Mouse (Mus musculus): Measurements from ENCODE around the gene Pcyt1b. TPM values are rescaled to one million over a fixed set of nuclear protein-coding genes. Genes with fewer than 3 reads are reported as not detected.

Gene Pcyt1b
- polyA plus RNA-seq, 1 experiment from 2014 or later, result 1.6 TPM

- Histone ChIP-seq H3K4me2 (peak overlapping the region; percentile 64), H3K27me3 (peaks cover 25% of the 10 kb centered on the region), H3K4me1 (no peaks in the 10 kb centered on the region), H3K9me3 (replicated peaks) (no peaks in the 10 kb centered on the region), H3K27ac (no peak overlapping the region), H3K4me3 (replicated peaks) (peak overlapping the region; percentile 37), H3K36me3 (no peaks in the 10 kb centered on the region), H3K9ac (no peak overlapping the region)
- peak; percentile 100 for ATAC-seq (replicated peaks; ENCODE audit: low FRiP score)
- WGBS, result 16% methylated on average over 19 of the region's 19 CpGs
These were observed 20.5 kb downstream of the Pcyt1b start for GRCm38 (mm10) chrX:93674836-93675795.

- no peaks in the 10 kb centered on the region for H3K36me3 ChIP-seq
- no peak overlapping the region; the same call in 1 of the 2 replicates for H3K4me3 ChIP-seq (replicated peaks)
- H3K4me2 ChIP-seq, result peak overlapping the region; percentile 64
- no peak overlapping the region for H3K9ac ChIP-seq
- no peaks in the 10 kb centered on the region for H3K4me1 ChIP-seq
- WGBS, result 70% methylated on average over 2 of the region's 2 CpGs
- no peak overlapping the region for H3K27ac ChIP-seq
- no peak for ATAC-seq (replicated peaks; ENCODE audit: low FRiP score)
- no peaks in the 10 kb centered on the region for H3K9me3 ChIP-seq (replicated peaks)
- peaks cover 25% of the 10 kb centered on the region; the same call in 1 of the 2 replicates for H3K27me3 ChIP-seq
These were observed 21.6 kb downstream of the Pcyt1b start for GRCm38 (mm10) chrX:93676228-93676627.

- no peak for ATAC-seq (replicated peaks; ENCODE audit: low FRiP score)
- 77% methylated on average over 6 of the region's 6 CpGs for WGBS
- no peaks in the 10 kb centered on the region for H3K4me1 ChIP-seq
These were observed 34.6 kb downstream of the Pcyt1b start for GRCm38 (mm10) chrX:93689287-93689686.

GRCm38 (mm10) chrX:93690672-93691071 lies 36.0 kb downstream of the Pcyt1b start:
- Histone ChIP-seq H3K9me3 (replicated peaks) (no peaks in the 10 kb centered on the region), H3K27ac (no peak overlapping the region), H3K4me3 (replicated peaks) (no peak overlapping the region), H3K36me3 (no peaks in the 10 kb centered on the region), H3K4me1 (no peaks in the 10 kb centered on the region), H3K4me2 (no peak overlapping the region), H3K9ac (no peak overlapping the region), H3K27me3 (0 out of 2 replicates have a peak, but pooled peaks cover 3% of the 10 kb centered on the region)
- ATAC-seq (replicated peaks; ENCODE audit: low FRiP score), result no peak
- WGBS, result 83% methylated on average over 8 of the region's 8 CpGs

More at GRCm38 (mm10) chrX:93689287-93689686, 34.6 kb downstream of the Pcyt1b start:
- H3K9me3 ChIP-seq (replicated peaks), result no peaks in the 10 kb centered on the region
- H3K9ac ChIP-seq, result no peak overlapping the region
- no peak overlapping the region for H3K4me3 ChIP-seq (replicated peaks)
- no peak overlapping the region for H3K27ac ChIP-seq
- H3K36me3 ChIP-seq, result no peaks in the 10 kb centered on the region
- H3K4me2 ChIP-seq, result no peak overlapping the region
- 0 out of 2 replicates have a peak, but pooled peaks cover 7% of the 10 kb centered on the region for H3K27me3 ChIP-seq

GRCm38 (mm10) chrX:93697596-93697995 lies 42.9 kb downstream of the Pcyt1b start:
- Histone ChIP-seq H3K4me3 (replicated peaks) (no peak overlapping the region), H3K36me3 (no peaks in the 10 kb centered on the region), H3K9ac (no peak overlapping the region), H3K4me2 (no peak overlapping the region), H3K4me1 (0 out of 2 replicates have a peak, but pooled peaks cover 4% of the 10 kb centered on the region), H3K27ac (no peak overlapping the region), H3K9me3 (replicated peaks) (no peaks in the 10 kb centered on the region), H3K27me3 (peaks cover 9% of the 10 kb centered on the region; the same call in 1 of the 2 replicates)
- WGBS, result 45% methylated on average over 1 of the region's 1 CpGs
- no peak for ATAC-seq (replicated peaks; ENCODE audit: low FRiP score)

GRCm38 (mm10) chrX:93700528-93701225 lies 46.0 kb downstream of the Pcyt1b start:
- Histone ChIP-seq H3K27me3 (peaks cover 15% of the 10 kb centered on the region; the same call in 1 of the 2 replicates), H3K4me3 (replicated peaks) (no peak overlapping the region), H3K9ac (no peak overlapping the region), H3K27ac (no peak overlapping the region), H3K4me2 (peak overlapping the region; percentile 27; the same call in 1 of the 2 replicates), H3K4me1 (0 out of 2 replicates have a peak, but pooled peaks cover 4% of the 10 kb centered on the region), H3K36me3 (no peaks in the 10 kb centered on the region), H3K9me3 (replicated peaks) (no peaks in the 10 kb centered on the region)
- peak; percentile 87 for ATAC-seq (replicated peaks; ENCODE audit: low FRiP score)
- WGBS, result 48% methylated on average over 8 of the region's 8 CpGs

- H3K27ac ChIP-seq, result no peak overlapping the region
- H3K9me3 ChIP-seq (replicated peaks), result no peaks in the 10 kb centered on the region
- H3K9ac ChIP-seq, result no peak overlapping the region
- no peaks in the 10 kb centered on the region for H3K4me1 ChIP-seq
- H3K4me2 ChIP-seq, result no peak overlapping the region
- ATAC-seq (replicated peaks; ENCODE audit: low FRiP score), result no peak
- H3K27me3 ChIP-seq, result peaks cover 6% of the 10 kb centered on the region; the same call in 1 of the 2 replicates
- no peaks in the 10 kb centered on the region for H3K36me3 ChIP-seq
- H3K4me3 ChIP-seq (replicated peaks), result no peak overlapping the region
- 38% methylated on average over 1 of the region's 1 CpGs for WGBS
These were observed 57.9 kb downstream of the Pcyt1b start for GRCm38 (mm10) chrX:93712566-93712965.

GRCm38 (mm10) chrX:93729529-93729928 lies 74.9 kb downstream of the Pcyt1b start:
- no peak overlapping the region for H3K9ac ChIP-seq
- H3K4me3 ChIP-seq (replicated peaks), result no peak overlapping the region
- H3K4me2 ChIP-seq, result no peak overlapping the region
- no peak overlapping the region for H3K27ac ChIP-seq
- no peaks in the 10 kb centered on the region for H3K9me3 ChIP-seq (replicated peaks)
- no peaks in the 10 kb centered on the region for H3K4me1 ChIP-seq
- ATAC-seq (replicated peaks; ENCODE audit: low FRiP score), result no peak
- WGBS, result 89% methylated on average over 1 of the region's 1 CpGs
- H3K36me3 ChIP-seq, result no peaks in the 10 kb centered on the region
- H3K27me3 ChIP-seq, result peaks cover 13% of the 10 kb centered on the region

GRCm38 (mm10) chrX:93730854-93731253 lies 76.2 kb downstream of the Pcyt1b start:
- no peaks in the 10 kb centered on the region for H3K9me3 ChIP-seq (replicated peaks)
- H3K4me3 ChIP-seq (replicated peaks), result no peak overlapping the region
- H3K4me1 ChIP-seq, result no peaks in the 10 kb centered on the region
- H3K27ac ChIP-seq, result no peak overlapping the region
- peaks cover 18% of the 10 kb centered on the region for H3K27me3 ChIP-seq
- no peak overlapping the region for H3K4me2 ChIP-seq
- H3K9ac ChIP-seq, result no peak overlapping the region
- WGBS, result 90% methylated on average over 8 of the region's 8 CpGs
- ATAC-seq (replicated peaks; ENCODE audit: low FRiP score), result no peak
- no peaks in the 10 kb centered on the region for H3K36me3 ChIP-seq

- no peaks in the 10 kb centered on the region for H3K4me1 ChIP-seq
- H3K27me3 ChIP-seq, result peaks cover 26% of the 10 kb centered on the region
- no peak overlapping the region for H3K4me3 ChIP-seq (replicated peaks)
- H3K4me2 ChIP-seq, result no peak overlapping the region
- H3K36me3 ChIP-seq, result no peaks in the 10 kb centered on the region
- no peak for ATAC-seq (replicated peaks; ENCODE audit: low FRiP score)
- H3K9ac ChIP-seq, result no peak overlapping the region
- no peaks in the 10 kb centered on the region for H3K9me3 ChIP-seq (replicated peaks)
- no peak overlapping the region for H3K27ac ChIP-seq
These were observed 77.7 kb downstream of the Pcyt1b start for GRCm38 (mm10) chrX:93732407-93732806.

- Histone ChIP-seq H3K36me3 (no peaks in the 10 kb centered on the region), H3K4me1 (no peaks in the 10 kb centered on the region), H3K9me3 (replicated peaks) (no peaks in the 10 kb centered on the region), H3K4me2 (no peak overlapping the region), H3K27ac (no peak overlapping the region), H3K9ac (no peak overlapping the region), H3K4me3 (replicated peaks) (no peak overlapping the region), H3K27me3 (peaks cover 30% of the 10 kb centered on the region)
- no peak for ATAC-seq (replicated peaks; ENCODE audit: low FRiP score)
- 58% methylated on average over 6 of the region's 6 CpGs for WGBS
These were observed 78.5 kb downstream of the Pcyt1b start for GRCm38 (mm10) chrX:93732975-93733748.

All from kidney, embryonic 15.5 days (tissue).